Mouse (Mus musculus) thymus, postnatal 0 days (tissue): ENCODE results near the gene Atp8b5. TPM values are rescaled to one million over a fixed set of nuclear protein-coding genes. Genes with fewer than 3 reads are reported as not detected.

Source experiments
- DNase-seq: peaks from one replicate; pipeline ENCODE4 v3.0.0-alpha.2; 2015; ENCODE audit warnings: low spot score
- polyA plus RNA-seq: library from polyadenylated mRNA; unstranded; fragments of >200 nt; fragmentation: Nextera tagmentation; extraction: Ambion mirVana; gene quantifications from 2 replicates; pipeline ENCODE4 v1.2.1, GENCODE M21; 2015

Gene Atp8b5
- polyA plus RNA-seq, result 0.03 and 0.13 TPM in 2 replicates

DNA sequence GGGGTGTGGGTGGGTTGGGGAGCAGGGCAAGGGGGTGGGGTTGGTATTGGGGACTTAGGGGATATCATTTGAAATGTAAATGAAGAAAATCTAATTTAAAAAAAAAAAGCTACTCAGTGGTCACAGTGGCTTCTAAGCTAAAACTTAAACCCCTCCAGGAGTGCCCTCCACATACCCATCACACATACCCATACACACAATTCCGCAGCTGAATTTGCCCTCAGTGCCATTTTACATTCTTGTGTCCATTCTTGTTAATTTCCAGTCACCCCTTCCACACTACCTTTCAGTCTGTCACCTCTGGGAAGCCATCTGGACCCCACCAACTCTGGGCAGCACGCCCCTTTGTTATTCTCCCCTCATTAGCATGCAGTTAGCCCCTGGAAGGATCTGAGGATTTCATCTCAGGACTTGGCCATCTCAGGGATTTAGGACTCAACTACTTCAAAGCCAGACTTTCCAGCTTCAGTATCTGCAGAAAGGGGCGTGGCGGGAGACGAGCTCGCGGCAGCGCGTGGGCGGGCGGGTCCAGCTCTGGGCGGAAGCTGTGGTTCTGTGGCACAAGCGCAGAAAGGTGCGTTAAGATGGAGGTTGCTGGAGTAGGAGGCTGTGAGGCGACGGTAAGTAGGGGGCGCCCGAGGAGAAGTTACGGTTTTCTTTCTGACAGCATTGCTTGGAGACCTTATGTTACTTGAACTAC, at the start of gene Atp8b5:
Gene Atp8b5 (plus strand): TSS at position 537 of the 700 bp plus-strand sequence.
- peak; percentile 66 for DNase-seq

DNA sequence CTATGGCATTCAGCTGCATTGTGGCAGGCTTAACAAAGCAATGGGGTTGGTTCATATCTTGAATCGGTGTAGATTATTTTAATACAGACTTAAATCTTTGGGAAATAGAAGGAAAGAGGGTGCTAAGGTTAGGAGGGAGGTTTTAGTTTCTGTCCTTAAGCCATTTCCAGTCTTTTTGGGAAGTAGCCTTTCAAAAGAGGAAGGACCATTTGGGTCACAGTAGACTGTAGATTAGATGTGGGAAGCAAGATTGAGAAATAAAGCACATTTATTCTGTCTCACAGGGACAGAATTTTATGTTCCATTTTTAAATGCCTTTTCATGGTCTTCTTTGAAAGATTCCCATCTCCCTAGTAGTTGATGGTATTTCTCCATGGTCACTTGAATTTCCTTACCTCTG, 49.0 kb upstream of the Atp8b5 start:
- DNase-seq, result no peak

GRCm38 (mm10) chr4:43231821-43232220, 35.1 kb upstream of the Atp8b5 start:
- DNase-seq, result no peak

GRCm38 (mm10) chr4:43232985-43233384, 34.0 kb upstream of the Atp8b5 start:
- no peak for DNase-seq

- DNase-seq, result no peak
Observed at GRCm38 (mm10) chr4:43233489-43233888, 33.5 kb upstream of the Atp8b5 start.

DNA sequence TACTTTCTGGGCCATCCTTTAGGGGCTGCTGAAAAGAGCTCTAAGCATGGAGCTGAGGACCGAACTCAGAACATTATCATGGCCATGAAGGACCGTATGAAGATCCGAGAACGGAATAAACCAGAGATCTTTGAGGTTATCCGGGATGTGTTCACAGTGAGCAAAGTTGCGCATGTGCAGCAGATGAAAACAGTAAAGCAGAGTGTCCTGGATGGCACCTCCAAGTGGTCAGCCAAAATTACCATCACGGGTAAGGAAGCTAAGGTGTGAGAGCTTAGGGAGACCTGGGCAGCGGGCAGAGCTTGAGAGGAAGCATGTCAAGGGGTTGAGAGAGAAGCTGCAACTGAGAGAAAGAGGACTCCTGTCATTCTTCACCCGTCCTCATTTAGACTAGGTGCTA, 30.1 kb upstream of the Atp8b5 start:
- DNase-seq, result no peak

GRCm38 (mm10) chr4:43240716-43241115, 26.2 kb upstream of the Atp8b5 start:
- no peak for DNase-seq

DNA sequence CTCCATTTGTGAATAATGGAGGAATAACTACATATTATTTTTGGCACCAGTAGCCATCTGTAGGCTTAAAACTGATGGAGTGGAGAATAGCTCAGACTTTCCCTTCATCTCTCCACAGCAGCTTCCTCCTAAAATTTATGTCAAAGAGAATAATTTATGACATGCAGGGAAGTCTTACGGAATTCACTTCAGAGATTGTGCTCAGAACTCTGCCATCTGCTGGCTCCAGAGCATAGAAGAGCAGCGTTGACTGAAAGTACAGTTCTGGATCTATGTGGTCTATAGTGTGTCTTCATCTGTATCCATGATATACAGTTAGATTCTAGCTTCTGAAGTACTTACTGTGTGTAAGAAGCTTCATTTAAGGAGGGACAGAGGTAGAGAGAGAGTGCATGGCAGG, 22.9 kb upstream of the Atp8b5 start:
- DNase-seq, result no peak

DNA sequence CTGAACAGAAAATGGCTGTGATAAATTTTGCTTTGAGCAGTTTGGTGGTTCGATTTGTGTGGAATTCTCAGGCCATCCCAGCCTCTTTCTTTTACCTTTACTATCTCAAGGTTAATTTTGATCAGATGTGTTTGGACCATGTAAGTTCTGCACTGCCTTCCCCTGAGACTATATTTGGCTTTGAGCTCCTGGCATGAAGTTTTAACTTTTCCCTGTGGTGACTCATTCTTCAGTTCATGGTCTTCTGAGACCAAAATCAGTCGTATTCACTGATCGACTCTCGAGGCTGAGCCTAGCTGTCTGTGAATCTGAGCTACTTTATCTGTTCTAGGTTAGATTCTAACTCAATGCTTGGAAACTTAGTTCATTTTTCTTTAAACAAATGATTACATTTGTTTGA, 21.2 kb upstream of the Atp8b5 start:
- DNase-seq, result no peak

GRCm38 (mm10) chr4:43248026-43248425, 18.9 kb upstream of the Atp8b5 start:
- no peak for DNase-seq

DNA sequence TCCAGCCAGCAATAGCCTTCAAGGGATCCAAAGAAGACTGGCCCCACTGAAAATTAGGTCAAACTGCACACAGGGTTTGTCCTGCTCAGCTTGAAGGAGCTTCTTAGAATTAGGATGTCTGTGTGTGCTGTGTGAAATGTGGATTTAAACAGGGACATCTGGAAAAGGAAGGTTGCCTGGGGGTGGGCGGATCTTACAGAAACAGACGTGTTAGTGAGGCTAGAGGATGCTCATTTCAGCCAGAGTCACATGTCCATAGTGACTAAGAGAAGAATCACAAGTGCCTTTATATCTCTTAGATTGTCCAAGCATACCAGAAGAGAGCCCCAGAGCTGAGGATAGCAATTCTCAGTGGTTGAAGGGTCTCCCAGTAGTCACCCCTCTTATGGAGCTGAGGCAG, 18.1 kb upstream of the Atp8b5 start:
- DNase-seq, result no peak

- no peak for DNase-seq
Observed at GRCm38 (mm10) chr4:43251269-43251668, 15.7 kb upstream of the Atp8b5 start.

GRCm38 (mm10) chr4:43257040-43257439, 9.9 kb upstream of the Atp8b5 start:
- DNase-seq, result no peak

- no peak for DNase-seq
Observed at GRCm38 (mm10) chr4:43258556-43258955, 8.4 kb upstream of the Atp8b5 start.

DNA sequence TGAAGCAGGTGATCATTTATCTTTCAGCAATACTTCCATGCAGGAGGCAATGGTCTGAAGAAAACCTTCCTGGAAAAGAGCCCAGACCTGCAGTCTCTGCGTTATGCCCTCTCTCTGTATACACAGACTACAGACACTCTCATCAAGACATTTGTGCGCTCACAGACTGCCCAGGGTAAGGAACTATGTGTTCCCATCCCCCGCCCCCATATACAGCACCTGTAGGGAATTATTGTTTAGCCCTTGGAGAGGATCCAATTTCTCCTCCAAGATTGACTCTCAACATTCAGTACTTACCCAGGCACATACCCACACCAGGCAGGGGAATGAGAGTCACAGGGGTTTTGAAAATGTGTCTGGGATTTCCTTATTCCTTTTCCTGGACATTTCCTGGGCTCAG, 7.5 kb upstream of the Atp8b5 start:
- DNase-seq, result no peak

DNA sequence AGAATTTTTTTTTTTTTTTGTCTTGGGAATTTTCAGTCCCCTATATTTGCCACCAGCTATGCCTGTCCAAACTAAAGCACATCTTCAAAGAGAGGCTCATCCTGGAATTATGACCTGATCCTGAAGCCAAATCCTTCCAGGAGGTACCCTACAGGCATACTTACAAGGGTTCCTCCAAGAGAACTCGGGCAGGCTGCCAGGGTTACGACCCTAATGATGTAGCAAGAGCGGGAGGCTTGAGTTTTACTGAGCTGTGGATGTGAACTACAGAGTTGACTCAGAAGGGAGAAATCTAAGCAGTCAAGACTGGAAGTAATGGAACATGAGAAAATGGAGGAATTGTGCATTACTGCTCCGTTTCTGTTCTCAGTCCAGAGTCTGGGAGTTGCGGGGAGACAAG, 6.9 kb upstream of the Atp8b5 start:
- DNase-seq, result no peak

GRCm38 (mm10) chr4:43262821-43263220, 4.1 kb upstream of the Atp8b5 start:
- DNase-seq, result no peak

- DNase-seq, result no peak
Observed at GRCm38 (mm10) chr4:43266146-43266545, 813 bp upstream of the Atp8b5 start.

DNA sequence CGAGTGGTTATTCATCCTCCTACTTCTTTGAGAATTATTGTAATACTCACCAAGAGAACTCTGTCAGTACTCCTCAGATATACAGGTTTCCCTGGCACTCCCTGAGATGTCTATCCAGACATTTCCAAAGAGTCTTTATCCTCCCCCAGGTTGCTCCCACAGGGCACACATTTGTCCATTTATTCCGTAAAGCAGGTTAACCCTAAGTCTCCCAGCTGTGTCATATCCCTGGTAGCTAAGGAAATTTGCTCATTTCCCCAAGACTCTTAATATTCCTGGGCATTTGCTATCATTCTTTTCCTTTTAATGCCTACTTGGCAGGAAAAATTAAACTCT, 332 bp downstream of the Atp8b5 start:
- DNase-seq, result no peak

DNA sequence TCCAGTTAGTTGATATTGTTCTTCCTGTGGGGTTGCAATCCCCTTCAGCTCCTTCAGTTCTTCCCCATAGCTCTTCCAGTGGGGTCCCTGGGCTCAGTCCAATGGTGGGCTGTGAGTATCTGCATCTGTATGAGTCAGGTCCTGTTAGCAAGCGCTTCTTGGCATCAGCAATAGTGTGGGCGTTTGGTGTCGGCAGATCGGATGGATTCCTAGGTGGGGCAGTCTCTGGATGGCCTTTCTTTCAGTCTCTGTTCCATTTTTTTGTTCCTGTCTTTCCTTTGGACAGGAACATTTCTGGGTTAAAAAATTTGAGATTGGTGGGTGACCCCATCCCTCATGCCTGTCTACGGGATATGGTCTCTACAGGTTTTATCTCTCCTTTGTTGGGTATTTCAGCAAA, 18.5 kb downstream of the Atp8b5 start:
- DNase-seq, result no peak

GRCm38 (mm10) chr4:43287305-43287704, 20.3 kb downstream of the Atp8b5 start:
- no peak for DNase-seq

DNA sequence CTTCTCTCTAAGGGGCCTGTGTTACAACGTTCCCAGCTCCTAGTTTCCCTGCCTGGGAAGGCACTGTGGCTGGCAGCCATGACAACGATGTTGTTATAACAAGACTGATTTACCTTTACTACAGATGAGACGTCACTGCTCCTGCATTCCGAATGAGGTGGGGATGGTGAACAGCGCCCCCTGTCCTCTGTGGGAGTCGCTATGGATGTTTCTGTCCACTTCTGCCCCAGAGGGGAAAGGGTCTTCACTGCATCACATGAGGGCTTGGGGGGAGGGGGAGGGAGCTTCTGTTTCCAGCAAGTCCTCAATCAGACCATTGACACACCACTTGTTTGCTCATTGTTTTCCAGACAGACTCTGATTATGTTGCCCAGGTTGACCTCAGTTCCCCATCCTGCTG, 27.0 kb downstream of the Atp8b5 start:
- no peak for DNase-seq

- no peak for DNase-seq
Observed at GRCm38 (mm10) chr4:43309696-43310338, 42.9 kb downstream of the Atp8b5 start.
